Mouse (Mus musculus) liver, adult 2 months (tissue): Measurements from ENCODE around the gene Rpl21. TPM values are rescaled to one million over a fixed set of nuclear protein-coding genes. Genes with fewer than 3 reads are reported as not detected.
A peak's percentile ranks its signal among the peaks of the same experiment; 100 is the strongest.

Experiments
- DNase-seq: peaks from one replicate; pipeline ENCODE4 v3.0.0-alpha.2; 2011; ENCODE audit warnings: low read depth, low spot score; ENCODE audit errors: extremely low read depth
- H3K27ac ChIP-seq: fragments of 200-500 bp; replicated peaks from 2 replicates; pipeline ENCODE4 v1.5.1; 2012; ENCODE audit warnings: low read depth, mild to moderate bottlenecking, control low read depth, inconsistent platforms, low read length; ENCODE audit not compliant: insufficient read depth
- H3K27me3 ChIP-seq: fragments of 200-500 bp; 2 replicates; pipeline ENCODE4 v1.6.1; 2012; ENCODE audit warnings: mild to moderate bottlenecking, moderate library complexity, low read length, inconsistent platforms; ENCODE audit not compliant: control insufficient read depth, insufficient read depth
- H3K36me3 ChIP-seq: fragments of 200-500 bp; 2 replicates; pipeline ENCODE4 v1.6.1; 2012; ENCODE audit warnings: low read length, inconsistent platforms; ENCODE audit not compliant: control insufficient read depth, insufficient read depth
- H3K4me1 ChIP-seq: fragments of 200-500 bp; 2 replicates; pipeline ENCODE4 v1.6.1; 2011; ENCODE audit warnings: low read length; ENCODE audit not compliant: control insufficient read depth, insufficient read depth
- H3K4me3 ChIP-seq: fragments of 200-500 bp; 2 replicates; pipeline ENCODE4 v1.5.1; 2011; ENCODE audit warnings: low read depth, mild to moderate bottlenecking, control low read depth, low read length, moderate library complexity; ENCODE audit not compliant: insufficient read depth
- H3K79me2 ChIP-seq: fragments of 200-500 bp; 2 replicates; pipeline ENCODE4 v1.6.1; 2012; ENCODE audit warnings: inconsistent platforms, mild to moderate bottlenecking, low read length, moderate library complexity; ENCODE audit not compliant: control insufficient read depth, insufficient read depth
- H3K9ac ChIP-seq: fragments of 200-500 bp; 2 replicates; pipeline ENCODE4 v1.6.1; 2012; ENCODE audit warnings: low read depth, mild to moderate bottlenecking, control low read depth, inconsistent platforms, low read length
- CTCF ChIP-seq: fragments of 200-500 bp; IDR thresholded peaks from 2 replicates; pipeline ENCODE4 v1.5.1; 2011; ENCODE audit warnings: low read depth, low read length, control low read depth
- POLR2A ChIP-seq: fragments of 200-500 bp; IDR thresholded peaks from 2 replicates; pipeline ENCODE4 v1.6.1; 2011; ENCODE audit warnings: low read length, control low read depth; ENCODE audit not compliant: insufficient read depth; ENCODE audit errors: extremely low read depth
- WGBS: fragments of 180-500 bp; shearing (Covaris S2); methylation state at CpG from one replicate; pipeline ENCODE4 v1.1.7; 2018; 5-methylcytosine and 5-hydroxymethylcytosine counted together
- polyA plus RNA-seq: library from polyadenylated mRNA; depleted of rRNA; stranded (reverse); fragments of >200 nt; gene quantifications from 2 replicates; pipeline ENCODE4 v1.2.3, GENCODE M21; 2012
- total RNA-seq: library from RNA; depleted of rRNA; stranded (reverse); fragments of >200 nt; gene quantifications from 2 replicates; pipeline ENCODE4 v1.2.3, GENCODE M21; 2014

Rpl21 gene
- total and polyA plus RNA-seq, 2 experiments, result 24.5 to 154 TPM

DNA sequence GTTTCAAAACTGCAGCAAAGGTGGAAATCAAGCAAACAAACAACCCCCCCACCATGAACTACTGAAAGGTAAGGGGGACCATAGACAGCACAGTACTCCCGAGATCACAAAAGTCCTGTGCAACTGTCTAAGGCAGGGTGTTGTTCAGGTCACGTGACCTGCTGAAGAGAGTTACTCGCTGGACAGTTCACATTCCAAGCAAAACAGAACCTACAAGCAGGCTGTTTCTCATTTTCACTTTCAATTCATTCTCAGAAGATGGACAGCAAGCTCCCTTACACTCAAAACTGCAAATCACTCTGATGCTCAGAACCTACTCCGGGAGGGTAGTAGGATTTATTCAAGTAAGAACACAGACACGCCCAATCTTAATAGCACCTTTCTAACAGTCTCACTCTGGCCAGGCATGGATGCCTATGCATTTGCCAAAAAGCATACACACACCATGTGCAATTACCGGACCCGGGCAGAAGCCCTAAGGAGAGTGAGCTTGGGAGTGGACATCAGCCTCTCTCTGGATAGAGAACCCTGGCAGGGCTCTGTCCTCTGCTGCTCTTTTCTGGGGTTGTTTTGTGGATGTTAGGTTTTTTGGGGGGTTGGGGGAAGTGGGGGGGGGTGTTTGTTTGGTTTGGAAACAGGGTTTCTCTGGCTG is 40.4 kb upstream of the Rpl21 start:
- TF ChIP-seq POLR2A, result no peak
- TF ChIP-seq CTCF, result no peak
- WGBS, result 36% methylated on average over 7 of the region's 7 CpGs
- Histone ChIP-seq H3K36me3 (no peaks in the 10 kb centered on the region), H3K9ac (peak overlapping the region; percentile 2; the same call in 1 of the 2 replicates), H3K27ac (no peak overlapping the region), H3K4me3 (no peak overlapping the region; the same call in 1 of the 2 replicates), H3K4me1 (peaks cover 17% of the 10 kb centered on the region), H3K79me2 (peaks cover 37% of the 10 kb centered on the region), H3K27me3 (no peaks in the 10 kb centered on the region)
- peak; percentile 58 for DNase-seq

DNA sequence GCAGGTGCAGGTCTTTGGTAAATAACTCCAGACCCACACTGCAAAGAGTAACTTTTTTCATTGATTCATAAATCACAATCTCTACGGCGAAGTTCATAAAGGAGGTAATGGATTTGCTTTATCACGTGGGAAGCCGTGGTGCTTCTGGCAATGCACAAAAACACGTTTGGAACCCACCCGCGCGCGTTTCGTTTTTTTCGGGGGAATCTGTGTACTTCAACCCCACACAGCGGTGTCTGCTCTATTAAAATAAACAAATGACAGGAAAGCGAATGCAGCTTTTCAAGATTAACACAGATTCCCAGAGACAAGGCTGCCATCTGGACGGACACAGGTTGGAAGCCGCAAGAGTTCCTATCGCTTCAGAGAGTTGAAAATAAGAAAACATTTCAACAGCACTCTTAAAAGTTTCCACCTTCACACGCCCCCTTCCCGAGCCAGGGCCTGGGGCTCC is 39.0 kb upstream of the Rpl21 start:
- H3K4me1 ChIP-seq, result peaks cover 16% of the 10 kb centered on the region
- peak; percentile 40 for DNase-seq
- H3K4me3 ChIP-seq, result peak overlapping the region; percentile 90
- H3K9ac ChIP-seq, result peak overlapping the region; percentile 96
- TF ChIP-seq POLR2A (no peak), CTCF (no peak)
- under 1% methylated on average over 18 of the region's 18 CpGs for WGBS
- no peaks in the 10 kb centered on the region for H3K36me3 ChIP-seq
- no peaks in the 10 kb centered on the region for H3K27me3 ChIP-seq
- peaks cover 26% of the 10 kb centered on the region for H3K79me2 ChIP-seq
- H3K27ac ChIP-seq, result peak overlapping the region; percentile 73

DNA sequence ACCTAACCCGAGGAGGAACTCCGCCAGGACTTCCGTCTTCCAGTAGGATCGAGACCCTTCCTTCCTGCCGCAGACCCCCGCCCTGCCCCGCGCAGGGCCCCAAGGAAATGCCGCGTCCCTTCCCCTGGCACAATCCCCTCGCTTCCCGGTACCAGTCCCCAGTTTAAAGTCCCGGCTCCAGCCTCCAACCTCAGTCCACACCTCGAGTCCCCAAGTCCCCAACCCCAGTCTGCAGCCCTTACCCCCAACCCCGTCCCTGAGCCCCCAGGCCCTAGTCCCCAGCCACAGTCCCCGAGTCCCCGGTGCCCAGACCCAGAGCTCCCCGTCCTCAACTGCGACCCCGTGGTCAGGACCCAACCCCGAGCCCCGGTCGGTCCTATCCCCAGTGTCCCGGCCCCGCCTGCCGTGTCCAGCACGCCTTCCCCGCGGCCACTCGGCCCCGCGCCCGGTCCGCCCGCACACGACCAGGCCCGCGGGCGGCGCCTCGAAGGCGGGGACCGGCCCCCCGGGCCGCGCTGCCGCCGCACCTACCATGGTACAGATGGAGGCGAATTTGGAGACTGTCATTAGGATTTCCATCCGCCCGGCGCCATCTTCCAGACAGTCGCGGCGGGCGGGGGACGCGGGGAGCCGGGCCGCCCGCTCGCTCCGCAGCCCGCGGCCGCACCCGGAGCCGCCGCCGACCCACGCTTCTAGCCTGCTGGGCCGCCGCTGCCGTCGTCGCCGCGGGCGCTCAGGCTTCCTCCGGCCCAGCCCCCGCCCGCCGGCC is 38.4 kb upstream of the Rpl21 start:
- Histone ChIP-seq H3K27ac (peak overlapping the region; percentile 73), H3K27me3 (no peaks in the 10 kb centered on the region), H3K36me3 (no peaks in the 10 kb centered on the region), H3K4me1 (peaks cover 13% of the 10 kb centered on the region), H3K79me2 (peaks cover 22% of the 10 kb centered on the region), H3K9ac (peak overlapping the region; percentile 96), H3K4me3 (peak overlapping the region; percentile 90)
- DNase-seq, result no peak
- WGBS, result 1% methylated on average over 82 of the region's 83 CpGs
- TF ChIP-seq POLR2A (0 out of 2 replicates have a peak, but pooled peaks have one; percentile 48), CTCF (no peak)

DNA sequence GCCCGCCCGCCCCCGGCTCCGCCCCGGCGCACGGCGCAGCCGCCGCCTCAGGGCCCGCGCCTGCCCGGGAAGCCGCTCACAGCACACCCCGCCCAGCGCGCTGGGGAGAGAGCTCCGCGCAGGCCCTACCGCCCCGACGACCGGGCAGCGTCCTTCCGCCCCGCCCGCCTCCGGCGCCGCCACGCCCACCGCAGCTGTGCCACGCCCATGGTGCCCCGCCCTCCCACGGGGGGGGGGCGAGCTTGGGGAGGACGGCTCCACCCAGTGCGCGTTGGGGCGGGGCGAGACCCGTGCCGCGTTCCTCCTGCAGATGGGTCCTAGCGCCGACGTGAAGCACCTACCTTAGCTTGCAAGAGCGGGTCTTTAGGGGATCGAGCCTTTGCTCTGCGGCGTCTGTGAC is 37.8 kb upstream of the Rpl21 start, which contains the start of gene Usp12:
Gene Usp12 (minus strand): TSS at position 154 of the 400 bp plus-strand sequence.
- Histone ChIP-seq H3K27ac (peak within 1 kb of the TSS; percentile 73), H3K9ac (peak within 1 kb of the TSS; percentile 96), H3K36me3 (no peaks in the 10 kb centered on the region), H3K79me2 (peaks cover 22% of the 10 kb centered on the region), H3K4me3 (peak within 1 kb of the TSS; percentile 90), H3K27me3 (no peaks in the 10 kb centered on the region), H3K4me1 (peaks cover 13% of the 10 kb centered on the region)
- no peak for TF ChIP-seq CTCF
- TF ChIP-seq POLR2A, result no peak
- 2% methylated on average over 30 of the region's 51 CpGs for WGBS
- peak; percentile 78 for DNase-seq

DNA sequence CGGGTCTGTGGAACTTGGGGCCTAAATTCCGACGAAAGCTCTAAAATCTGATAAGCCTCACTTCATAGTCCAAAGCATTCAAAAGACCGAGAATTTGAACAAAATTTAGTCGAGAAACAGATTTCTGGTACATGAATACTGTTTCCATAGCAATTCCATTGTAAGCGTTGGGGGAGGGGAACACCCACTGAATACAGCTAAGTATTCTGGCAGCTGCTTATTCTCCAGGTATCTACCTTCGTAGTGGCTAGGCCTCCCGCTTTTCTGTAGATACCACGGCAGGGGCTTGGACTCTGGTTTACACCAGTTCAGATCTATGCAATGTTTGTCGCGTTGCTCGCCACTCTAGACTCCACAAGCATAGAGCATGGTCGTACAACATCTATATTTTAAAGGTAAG is 37.0 kb upstream of the Rpl21 start:
- 87% methylated on average over 13 of the region's 13 CpGs for WGBS
- no peaks in the 10 kb centered on the region for H3K36me3 ChIP-seq
- H3K4me1 ChIP-seq, result peaks cover 13% of the 10 kb centered on the region
- no peak for TF ChIP-seq POLR2A
- no peak for TF ChIP-seq CTCF
- H3K27me3 ChIP-seq, result no peaks in the 10 kb centered on the region
- no peak for DNase-seq
- H3K27ac ChIP-seq, result no peak overlapping the region
- H3K9ac ChIP-seq, result no peak overlapping the region
- H3K4me3 ChIP-seq, result no peak overlapping the region
- peaks cover 17% of the 10 kb centered on the region for H3K79me2 ChIP-seq
